Mouse (Mus musculus): Measurements from ENCODE around the gene Tnfaip2.

GRCm38 (mm10) chr12:111457742-111458141 is 15.5 kb downstream of the Tnfaip2 start:
- no peak for TF ChIP-seq CTCF (IDR thresholded peaks at IDR 0.05)
- no peak for TF ChIP-seq EP300 (IDR thresholded peaks at IDR 0.05)

Data from lung, postnatal 0 days (tissue).